Mouse (Mus musculus) midbrain, embryonic 11.5 days (tissue): Measurements from ENCODE around the gene Zdhhc13. TPM values are rescaled to one million over a fixed set of nuclear protein-coding genes. Genes with fewer than 3 reads are reported as not detected.

Experiments used
- ATAC-seq: fragments of 200-750 bp; cut with Nextera tagmentation; 2 replicates; pipeline ENCODE4 v1.8.0; 2017; ENCODE audit warnings: moderate TSS enrichment, moderate library complexity; ENCODE audit not compliant: low FRiP score
- DNase-seq: peaks from one replicate; pipeline ENCODE4 v3.0.0; 2015; ENCODE audit warnings: low spot score; ENCODE audit errors: missing footprints
- H3K27ac ChIP-seq: fragments of 300-500 bp; sonication (generic); 2 replicates; pipeline ENCODE4 v1.5.1; 2014; ENCODE audit warnings: low read depth, low read length
- H3K27me3 ChIP-seq: fragments of 300-500 bp; sonication (generic); 2 replicates; pipeline ENCODE4 v1.6.1; 2014; ENCODE audit warnings: mild to moderate bottlenecking, low read length, moderate library complexity, mixed read lengths; ENCODE audit not compliant: control insufficient read depth, insufficient read depth
- H3K36me3 ChIP-seq: fragments of 300-500 bp; sonication (generic); 2 replicates; pipeline ENCODE4 v1.6.1; 2014; ENCODE audit warnings: mild to moderate bottlenecking, low read length, moderate library complexity, mixed read lengths; ENCODE audit not compliant: control insufficient read depth, insufficient read depth
- H3K4me1 ChIP-seq: fragments of 300-500 bp; sonication (generic); 2 replicates; pipeline ENCODE4 v1.6.1; 2014; ENCODE audit warnings: low read length; ENCODE audit not compliant: control insufficient read depth, insufficient read depth
- H3K4me2 ChIP-seq: fragments of 300-500 bp; sonication (generic); 2 replicates; pipeline ENCODE4 v1.6.1; 2014; ENCODE audit warnings: mild to moderate bottlenecking, moderate library complexity
- H3K4me3 ChIP-seq: fragments of 300-500 bp; sonication (generic); 2 replicates; pipeline ENCODE4 v1.5.1; 2014; ENCODE audit warnings: low read depth, low read length
- H3K9ac ChIP-seq: fragments of 300-500 bp; sonication (generic); 2 replicates; pipeline ENCODE4 v1.6.1; 2014; ENCODE audit warnings: low read length
- H3K9me3 ChIP-seq: fragments of 300-500 bp; sonication (generic); 2 replicates; pipeline ENCODE4 v1.6.1; 2016; ENCODE audit warnings: low read length; ENCODE audit not compliant: control insufficient read depth
- WGBS: fragments of 180-500 bp; shearing (Covaris S2); extraction: QIAGEN DNeasy Blood & Tissue Kit; methylation state at CpG from one replicate; pipeline ENCODE4 v1.1.7; 2014; 5-methylcytosine and 5-hydroxymethylcytosine counted together
- polyA plus RNA-seq: library from polyadenylated mRNA; unstranded; fragments of >200 nt; fragmentation: Nextera tagmentation; extraction: Ambion mirVana; gene quantifications from 2 replicates; pipeline ENCODE4 v1.2.1, GENCODE M21; 2014

Gene Zdhhc13
- polyA plus RNA-seq, 1 experiment from 2014 or later, result 37.4 TPM

GRCm38 (mm10) chr7:48843541-48843940 is 54.7 kb downstream of the Zdhhc13 start:
- H3K27ac ChIP-seq, result no peak overlapping the region
- no peak overlapping the region for H3K9ac ChIP-seq
- peaks cover 17% of the 10 kb centered on the region for H3K27me3 ChIP-seq
- H3K4me1 ChIP-seq, result 0 out of 2 replicates have a peak, but pooled peaks cover 2% of the 10 kb centered on the region
- ATAC-seq (no peak), DNase-seq (no peak)
- 87% methylated on average over 5 of the region's 5 CpGs for WGBS
- H3K36me3 ChIP-seq, result no peaks in the 10 kb centered on the region
- no peak overlapping the region for H3K4me3 ChIP-seq
- no peaks in the 10 kb centered on the region for H3K9me3 ChIP-seq
- H3K4me2 ChIP-seq, result no peak overlapping the region

GRCm38 (mm10) chr7:48845213-48845973 is 56.6 kb downstream of the Zdhhc13 start:
- 93% methylated on average over 12 of the region's 12 CpGs for WGBS
- no peaks in the 10 kb centered on the region for H3K9me3 ChIP-seq
- 0 out of 2 replicates have a peak, but pooled peaks cover 2% of the 10 kb centered on the region for H3K4me1 ChIP-seq
- no peak for ATAC-seq
- peaks cover 1% of the 10 kb centered on the region; the same call in 1 of the 2 replicates for H3K27me3 ChIP-seq
- no peak overlapping the region for H3K4me2 ChIP-seq
- H3K4me3 ChIP-seq, result no peak overlapping the region
- H3K9ac ChIP-seq, result no peak overlapping the region
- H3K36me3 ChIP-seq, result no peaks in the 10 kb centered on the region
- no peak for DNase-seq
- H3K27ac ChIP-seq, result no peak overlapping the region

- no peak for DNase-seq
- H3K4me3 ChIP-seq, result no peak overlapping the region
- H3K36me3 ChIP-seq, result no peaks in the 10 kb centered on the region
- no peak for ATAC-seq
- H3K27ac ChIP-seq, result no peak overlapping the region
- no peaks in the 10 kb centered on the region for H3K9me3 ChIP-seq
- H3K4me2 ChIP-seq, result no peak overlapping the region
- WGBS, result 61% methylated on average over 6 of the region's 6 CpGs
- H3K4me1 ChIP-seq, result 0 out of 2 replicates have a peak, but pooled peaks cover 2% of the 10 kb centered on the region
- no peaks in the 10 kb centered on the region; the same call in 1 of the 2 replicates for H3K27me3 ChIP-seq
- no peak overlapping the region for H3K9ac ChIP-seq
Observed at GRCm38 (mm10) chr7:48846755-48847154, 58.0 kb downstream of the Zdhhc13 start.

- H3K4me2 ChIP-seq, result no peak within 1 kb of the TSS
- H3K4me3 ChIP-seq, result no peak within 1 kb of the TSS
- no peaks in the 10 kb centered on the region; the same call in 1 of the 2 replicates for H3K27me3 ChIP-seq
- no peak for ATAC-seq
- no peaks in the 10 kb centered on the region for H3K36me3 ChIP-seq
- 59% methylated on average over 11 of the region's 11 CpGs for WGBS
- no peaks in the 10 kb centered on the region for H3K9me3 ChIP-seq
- DNase-seq, result no peak
- H3K9ac ChIP-seq, result no peak within 1 kb of the TSS
- H3K27ac ChIP-seq, result no peak within 1 kb of the TSS
- H3K4me1 ChIP-seq, result 0 out of 2 replicates have a peak, but pooled peaks cover 2% of the 10 kb centered on the region
Observed at GRCm38 (mm10) chr7:48847820-48848650, 59.2 kb downstream of the Zdhhc13 start, which contains the start of gene Csrp3. Csrp3 (minus strand) TSS chr7:48848033.

GRCm38 (mm10) chr7:48851529-48852104 is 62.8 kb downstream of the Zdhhc13 start:
- H3K9me3 ChIP-seq, result no peaks in the 10 kb centered on the region
- 0 out of 2 replicates have a peak, but pooled peaks cover 2% of the 10 kb centered on the region for H3K4me1 ChIP-seq
- no peak for ATAC-seq
- 61% methylated on average over 6 of the region's 6 CpGs for WGBS
- no peak overlapping the region for H3K9ac ChIP-seq
- no peak overlapping the region for H3K4me2 ChIP-seq
- H3K27me3 ChIP-seq, result no peaks in the 10 kb centered on the region
- H3K27ac ChIP-seq, result no peak overlapping the region
- no peaks in the 10 kb centered on the region for H3K36me3 ChIP-seq
- no peak overlapping the region for H3K4me3 ChIP-seq
- no peak for DNase-seq

GRCm38 (mm10) chr7:48853496-48853895 is 64.7 kb downstream of the Zdhhc13 start:
- Histone ChIP-seq H3K4me3 (no peak overlapping the region), H3K4me1 (no peaks in the 10 kb centered on the region), H3K4me2 (no peak overlapping the region), H3K9me3 (no peaks in the 10 kb centered on the region), H3K27ac (no peak overlapping the region), H3K27me3 (no peaks in the 10 kb centered on the region), H3K9ac (no peak overlapping the region), H3K36me3 (no peaks in the 10 kb centered on the region)
- DNase-seq (no peak), ATAC-seq (no peak)
- 85% methylated on average over 13 of the region's 13 CpGs for WGBS

GRCm38 (mm10) chr7:48855461-48855860 is 66.7 kb downstream of the Zdhhc13 start:
- Histone ChIP-seq H3K4me3 (no peak overlapping the region), H3K36me3 (no peaks in the 10 kb centered on the region), H3K9ac (no peak overlapping the region), H3K4me1 (no peaks in the 10 kb centered on the region), H3K4me2 (no peak overlapping the region), H3K9me3 (no peaks in the 10 kb centered on the region), H3K27me3 (no peaks in the 10 kb centered on the region), H3K27ac (no peak overlapping the region)
- ATAC-seq (no peak), DNase-seq (no peak)
- 92% methylated on average over 3 of the region's 3 CpGs for WGBS

- Histone ChIP-seq H3K36me3 (no peaks in the 10 kb centered on the region), H3K27ac (no peak overlapping the region), H3K27me3 (no peaks in the 10 kb centered on the region), H3K4me1 (no peaks in the 10 kb centered on the region), H3K4me2 (no peak overlapping the region), H3K4me3 (no peak overlapping the region), H3K9me3 (no peaks in the 10 kb centered on the region), H3K9ac (no peak overlapping the region)
- WGBS, result 89% methylated on average over 1 of the region's 1 CpGs
- DNase-seq (no peak), ATAC-seq (no peak)
Observed at GRCm38 (mm10) chr7:48858257-48858656, 69.5 kb downstream of the Zdhhc13 start.
